Mouse (Mus musculus) intestine, postnatal 0 days (tissue): ENCODE measurements around the gene Txlnb. TPM values are rescaled to one million over a fixed set of nuclear protein-coding genes. Genes with fewer than 3 reads are reported as not detected.

ENCODE experiments used
- ATAC-seq: fragments of 200-750 bp; cut with Nextera tagmentation; 2 replicates; pipeline ENCODE4 v1.8.0; 2017; ENCODE audit warnings: mild to moderate bottlenecking, moderate TSS enrichment, moderate library complexity
- H3K27ac ChIP-seq: fragments of 300-500 bp; sonication (generic); 2 replicates; pipeline ENCODE4 v1.5.1; 2014; ENCODE audit warnings: mild to moderate bottlenecking, low read depth, low read length, moderate library complexity
- H3K27me3 ChIP-seq: fragments of 300-500 bp; sonication (generic); replicated peaks from 2 replicates; pipeline ENCODE4 v1.6.1; 2014; ENCODE audit warnings: low read length, mixed read lengths; ENCODE audit not compliant: control insufficient read depth, insufficient read depth
- H3K36me3 ChIP-seq: fragments of 300-500 bp; sonication (generic); 2 replicates; pipeline ENCODE4 v1.6.1; 2014; ENCODE audit warnings: mild to moderate bottlenecking, moderate library complexity; ENCODE audit not compliant: control insufficient read depth, insufficient read depth
- H3K4me1 ChIP-seq: fragments of 300-500 bp; sonication (generic); replicated peaks from 2 replicates; pipeline ENCODE4 v1.6.1; 2014; ENCODE audit warnings: antibody characterized with exemption, low read length, mixed read lengths; ENCODE audit not compliant: control insufficient read depth, insufficient read depth
- H3K4me2 ChIP-seq: fragments of 300-500 bp; sonication (generic); replicated peaks from 2 replicates; pipeline ENCODE4 v1.6.1; 2014; ENCODE audit warnings: low read depth, mild to moderate bottlenecking, moderate library complexity
- H3K4me3 ChIP-seq: fragments of 300-500 bp; sonication (generic); 2 replicates; pipeline ENCODE4 v1.5.1; 2014; ENCODE audit warnings: low read depth, low read length
- H3K9ac ChIP-seq: fragments of 300-500 bp; sonication (generic); 2 replicates; pipeline ENCODE4 v1.6.1; 2014; ENCODE audit warnings: mild to moderate bottlenecking, low read depth, low read length
- H3K9me3 ChIP-seq: fragments of 300-500 bp; sonication (generic); 2 replicates; pipeline ENCODE4 v1.6.1; 2016; ENCODE audit warnings: mixed run types; ENCODE audit not compliant: control insufficient read depth
- CTCF ChIP-seq: sonication (generic); IDR thresholded peaks from 2 replicates; pipeline ENCODE4 v1.5.1; 2016; ENCODE audit warnings: low read depth, mild to moderate bottlenecking, control low read depth, antibody characterized with exemption, moderate library complexity
- WGBS: fragments of 180-500 bp; shearing (Covaris S2); extraction: QIAGEN DNeasy Blood & Tissue Kit; methylation state at CpG from one replicate; pipeline ENCODE4 v1.1.7; 2014; 5-methylcytosine and 5-hydroxymethylcytosine counted together
- polyA plus RNA-seq: library from polyadenylated mRNA; unstranded; fragments of >200 nt; fragmentation: Nextera tagmentation; extraction: Ambion mirVana; gene quantifications from 2 replicates; pipeline ENCODE4 v1.2.1, GENCODE M21; 2015

Txlnb gene
- polyA plus RNA-seq, 1 experiment from 2014 or later, result 0.08 TPM

- H3K9ac ChIP-seq, result no peak overlapping the region
- TF ChIP-seq CTCF, result peak; percentile 97
- peak; percentile 57; the same call in 1 of the 2 replicates for ATAC-seq
- no peaks in the 10 kb centered on the region for H3K4me1 ChIP-seq
- H3K4me2 ChIP-seq, result no peak overlapping the region
- H3K27ac ChIP-seq, result no peak overlapping the region
- H3K36me3 ChIP-seq, result no peaks in the 10 kb centered on the region
- H3K4me3 ChIP-seq, result no peak overlapping the region
- H3K9me3 ChIP-seq, result no peaks in the 10 kb centered on the region
- 33% methylated on average over 5 of the region's 5 CpGs for WGBS
- no peaks in the 10 kb centered on the region for H3K27me3 ChIP-seq
These were observed 74.0 kb downstream of the Txlnb start for GRCm38 (mm10) chr10:17869822-17870662.

GRCm38 (mm10) chr10:17878002-17878919, 82.2 kb downstream of the Txlnb start:
- Histone ChIP-seq H3K4me3 (no peak overlapping the region), H3K9me3 (no peaks in the 10 kb centered on the region), H3K27me3 (no peaks in the 10 kb centered on the region), H3K9ac (no peak overlapping the region), H3K4me2 (no peak overlapping the region), H3K36me3 (no peaks in the 10 kb centered on the region), H3K27ac (no peak overlapping the region), H3K4me1 (no peaks in the 10 kb centered on the region)
- 59% methylated on average over 8 of the region's 8 CpGs for WGBS
- no peak for TF ChIP-seq CTCF
- ATAC-seq, result no peak

- ATAC-seq, result no peak
- Histone ChIP-seq H3K4me2 (no peak overlapping the region), H3K9me3 (no peaks in the 10 kb centered on the region), H3K36me3 (no peaks in the 10 kb centered on the region), H3K4me1 (no peaks in the 10 kb centered on the region), H3K9ac (no peak overlapping the region), H3K4me3 (no peak overlapping the region), H3K27ac (no peak overlapping the region), H3K27me3 (no peaks in the 10 kb centered on the region)
- 93% methylated on average over 3 of the region's 3 CpGs for WGBS
- no peak for TF ChIP-seq CTCF
These were observed 84.0 kb downstream of the Txlnb start for GRCm38 (mm10) chr10:17880038-17880437.

- Histone ChIP-seq H3K27ac (no peak overlapping the region), H3K9ac (no peak overlapping the region), H3K9me3 (no peaks in the 10 kb centered on the region), H3K4me2 (no peak overlapping the region), H3K27me3 (no peaks in the 10 kb centered on the region), H3K4me1 (no peaks in the 10 kb centered on the region), H3K36me3 (no peaks in the 10 kb centered on the region), H3K4me3 (no peak overlapping the region)
- WGBS, result 70% methylated on average over 2 of the region's 2 CpGs
- ATAC-seq, result no peak
- no peak for TF ChIP-seq CTCF
These were observed 84.7 kb downstream of the Txlnb start for GRCm38 (mm10) chr10:17880724-17881123.

Other genes with a start within 250 kb of the Txlnb start
- 41.8 and 47.0 TPM in 2 replicates for gene Cited2, start 73.0 kb upstream of the Txlnb start, polyA plus RNA-seq
- gene Heca, start 151.8 kb downstream of the Txlnb start, polyA plus RNA-seq, result 5.0 and 5.5 TPM in 2 replicates
- gene Abracl, start 227.1 kb downstream of the Txlnb start, polyA plus RNA-seq, result 243 and 268 TPM in 2 replicates